Mouse (Mus musculus) retina, postnatal 1 day (tissue): ENCODE measurements around the gene Fbxl18.

ENCODE experiments used
- DNase-seq: peaks from one replicate; pipeline ENCODE4 v3.0.0-alpha.2; 2012

Fbxl18 gene

GRCm38 (mm10) chr5:142894918-142895613, at the start of gene Fbxl18:
TSS of gene Fbxl18 (minus strand) at chr5:142895421.
- peak; percentile 95 for DNase-seq

- DNase-seq: no peak
Measured at GRCm38 (mm10) chr5:142940393-142940792, 45.2 kb upstream of the Fbxl18 start.

GRCm38 (mm10) chr5:142937956-142938727, 42.9 kb upstream of the Fbxl18 start:
- peak; percentile 36 for DNase-seq

GRCm38 (mm10) chr5:142936336-142936719, 41.1 kb upstream of the Fbxl18 start:
- DNase-seq: peak; percentile 79

GRCm38 (mm10) chr5:142935642-142936335, 40.6 kb upstream of the Fbxl18 start:
- peak; percentile 88 for DNase-seq

- DNase-seq: peak; percentile 59
Measured at GRCm38 (mm10) chr5:142932731-142933130, 37.5 kb upstream of the Fbxl18 start.

- DNase-seq: peak; percentile 81
Measured at GRCm38 (mm10) chr5:142932084-142932685, 37.0 kb upstream of the Fbxl18 start.

- no peak for DNase-seq
Measured at GRCm38 (mm10) chr5:142931241-142931745, 36.1 kb upstream of the Fbxl18 start.

GRCm38 (mm10) chr5:142929400-142929752, 34.2 kb upstream of the Fbxl18 start:
- no peak for DNase-seq

- peak; percentile 63 for DNase-seq
Measured at GRCm38 (mm10) chr5:142928749-142929399, 33.7 kb upstream of the Fbxl18 start.

GRCm38 (mm10) chr5:142927341-142927930, 32.2 kb upstream of the Fbxl18 start:
- DNase-seq: no peak

- DNase-seq: no peak
Measured at GRCm38 (mm10) chr5:142926940-142927228, 31.7 kb upstream of the Fbxl18 start.

GRCm38 (mm10) chr5:142926204-142926939, 31.2 kb upstream of the Fbxl18 start:
- DNase-seq: peak; percentile 48

GRCm38 (mm10) chr5:142924336-142924959, 29.2 kb upstream of the Fbxl18 start:
- no peak for DNase-seq

GRCm38 (mm10) chr5:142923781-142924180, 28.6 kb upstream of the Fbxl18 start:
- no peak for DNase-seq

- DNase-seq: no peak
Measured at GRCm38 (mm10) chr5:142922251-142922650, 27.0 kb upstream of the Fbxl18 start.

GRCm38 (mm10) chr5:142921074-142921459, 25.8 kb upstream of the Fbxl18 start:
- DNase-seq: no peak

- DNase-seq: no peak
Measured at GRCm38 (mm10) chr5:142920311-142921073, 25.3 kb upstream of the Fbxl18 start.

GRCm38 (mm10) chr5:142917402-142917801, 22.2 kb upstream of the Fbxl18 start:
- no peak for DNase-seq

- DNase-seq: no peak
Measured at GRCm38 (mm10) chr5:142916593-142916992, 21.4 kb upstream of the Fbxl18 start.
